Mouse (Mus musculus): Measurements from ENCODE around the gene Pgghg. TPM values are rescaled to one million over a fixed set of nuclear protein-coding genes. Genes with fewer than 3 reads are reported as not detected.
A peak's percentile ranks its signal among the peaks of the same experiment; 100 is the strongest.

The Pgghg gene
- total and polyA plus RNA-seq, 3 experiments = 5.6 to 9.0 (median 7.5) TPM

DNA sequence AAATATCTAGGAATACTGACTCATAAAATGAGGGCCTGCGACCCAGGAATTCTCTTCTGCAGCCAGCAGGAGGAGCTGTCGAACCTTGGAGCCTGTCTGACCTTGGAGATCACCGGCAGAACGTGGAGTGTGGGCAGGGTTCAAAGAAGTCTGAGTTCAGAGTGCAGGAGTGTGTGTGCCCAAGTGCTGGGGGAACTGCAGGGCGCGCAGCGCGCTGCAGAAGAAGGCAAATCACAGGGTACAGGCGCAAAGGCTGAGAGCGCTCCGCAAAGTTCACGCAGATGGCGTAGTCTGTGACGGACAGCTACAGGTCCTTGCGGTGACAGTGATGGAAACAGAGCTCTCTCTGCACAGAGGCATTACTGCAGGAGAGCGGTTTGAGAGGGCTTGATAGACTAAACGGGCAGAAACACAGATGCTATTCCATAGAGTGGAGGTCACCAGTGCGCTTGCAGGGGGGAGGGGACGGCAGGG is 32.5 kb upstream of the Pgghg start:
- H3K36me3 ChIP-seq (replicated peaks) = no peaks in the 10 kb centered on the region
- no peak for DNase-seq (ENCODE audit: low spot score)
- H3K4me3 ChIP-seq (ENCODE audit: low read depth, low read length) = peak overlapping the region; percentile 10; the same call in 1 of the 2 replicates
- no peaks in the 10 kb centered on the region for H3K9me3 ChIP-seq (replicated peaks)
- H3K27me3 ChIP-seq (ENCODE audit: insufficient read depth, low read length) = peaks cover 22% of the 10 kb centered on the region
- ATAC-seq (ENCODE audit: extremely low read depth, insufficient number of reproducible peaks, low FRiP score, poor library complexity, severe bottlenecking) = no peak
- H3K4me1 ChIP-seq (ENCODE audit: insufficient read depth, low read depth, low read length) = peaks cover 32% of the 10 kb centered on the region
- no peak for TF ChIP-seq POLR2AphosphoS5 (IDR thresholded peaks at IDR 0.05; ENCODE audit: insufficient replicate concordance, low read depth, low read length)
- 0 out of 2 replicates have a peak, but pooled peaks have one; percentile 20 for TF ChIP-seq CTCF (IDR thresholded peaks at IDR 0.05; ENCODE audit: low read depth, low read length)

DNA sequence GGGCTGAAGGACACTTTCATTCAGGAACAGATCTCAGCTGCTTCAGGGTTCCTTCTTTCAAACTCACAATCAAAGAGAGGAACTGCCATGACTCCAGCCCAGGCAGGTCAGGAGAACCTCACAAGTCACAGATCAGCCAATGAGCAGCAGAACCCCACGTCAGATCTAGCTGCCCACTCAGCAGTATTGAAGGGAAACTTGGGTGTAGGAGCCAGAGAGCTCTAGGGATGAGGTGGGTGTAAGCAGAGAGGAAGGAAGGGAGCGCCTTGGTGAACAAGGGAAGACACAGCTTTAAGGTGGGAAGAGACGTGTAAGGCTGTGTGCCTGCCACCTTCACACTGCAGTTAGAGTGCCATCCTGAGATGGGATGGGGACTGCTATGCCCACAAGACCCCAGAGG is 28.9 kb upstream of the Pgghg start:
- peaks cover 35% of the 10 kb centered on the region for H3K4me1 ChIP-seq (ENCODE audit: insufficient read depth, low read depth, low read length)
- H3K36me3 ChIP-seq (replicated peaks) = no peaks in the 10 kb centered on the region
- TF ChIP-seq CTCF (IDR thresholded peaks at IDR 0.05; ENCODE audit: low read depth, low read length) = no peak
- no peak for TF ChIP-seq GATA2 (IDR thresholded peaks at IDR 0.05; ENCODE audit: borderline replicate concordance, low read depth, low read length)
- no peaks in the 10 kb centered on the region for H3K9me3 ChIP-seq (replicated peaks)
- H3K27me3 ChIP-seq (ENCODE audit: insufficient read depth, low read length) = peaks cover 9% of the 10 kb centered on the region
- DNase-seq (ENCODE audit: low spot score) (no peak), ATAC-seq (ENCODE audit: extremely low read depth, insufficient number of reproducible peaks, low FRiP score, poor library complexity, severe bottlenecking) (no peak)
- H3K4me3 ChIP-seq (ENCODE audit: low read depth, low read length) = no peak overlapping the region

- H3K36me3 ChIP-seq (replicated peaks) = no peaks in the 10 kb centered on the region
- peaks cover 9% of the 10 kb centered on the region for H3K27me3 ChIP-seq (ENCODE audit: insufficient read depth, low read length)
- TF ChIP-seq POLR2AphosphoS5 (IDR thresholded peaks at IDR 0.05; ENCODE audit: insufficient replicate concordance, low read depth, low read length) (no peak), GATA2 (IDR thresholded peaks at IDR 0.05; ENCODE audit: borderline replicate concordance, low read depth, low read length) (no peak), CTCF (IDR thresholded peaks at IDR 0.05; ENCODE audit: low read depth, low read length) (no peak), TAL1 (conservative IDR thresholded peaks at IDR 0.05; ENCODE audit: low read depth, low read length) (no peak), GATA1 (IDR thresholded peaks at IDR 0.05; ENCODE audit: borderline replicate concordance, low read length) (no peak)
- no peak for ATAC-seq (ENCODE audit: extremely low read depth, insufficient number of reproducible peaks, low FRiP score, poor library complexity, severe bottlenecking)
- peaks cover 37% of the 10 kb centered on the region for H3K4me1 ChIP-seq (ENCODE audit: insufficient read depth, low read depth, low read length)
- H3K9me3 ChIP-seq (replicated peaks) = no peaks in the 10 kb centered on the region
- no peak overlapping the region for H3K4me3 ChIP-seq (ENCODE audit: low read depth, low read length)
- no peak for DNase-seq (ENCODE audit: low spot score)
Observed at GRCm38 (mm10) chr7:140912846-140913482, 28.2 kb upstream of the Pgghg start.

- DNase-seq (ENCODE audit: low spot score) = no peak
- Histone ChIP-seq H3K4me1 (ENCODE audit: insufficient read depth, low read depth, low read length) (peaks cover 39% of the 10 kb centered on the region), H3K27me3 (ENCODE audit: insufficient read depth, low read length) (peaks cover 6% of the 10 kb centered on the region; the same call in 1 of the 2 replicates), H3K36me3 (replicated peaks) (no peaks in the 10 kb centered on the region), H3K4me3 (ENCODE audit: low read depth, low read length) (no peak overlapping the region), H3K9me3 (replicated peaks) (no peaks in the 10 kb centered on the region)
- ATAC-seq (ENCODE audit: extremely low read depth, insufficient number of reproducible peaks, low FRiP score, poor library complexity, severe bottlenecking) = no peak
- TF ChIP-seq GATA2 (IDR thresholded peaks at IDR 0.05; ENCODE audit: borderline replicate concordance, low read depth, low read length) = no peak
- no peak for TF ChIP-seq POLR2AphosphoS5 (IDR thresholded peaks at IDR 0.05; ENCODE audit: insufficient replicate concordance, low read depth, low read length)
- no peak for TF ChIP-seq CTCF (IDR thresholded peaks at IDR 0.05; ENCODE audit: low read depth, low read length)
- TF ChIP-seq GATA1 (IDR thresholded peaks at IDR 0.05; ENCODE audit: borderline replicate concordance, low read length) = no peak
- TF ChIP-seq TAL1 (conservative IDR thresholded peaks at IDR 0.05; ENCODE audit: low read depth, low read length) = no peak
Observed at GRCm38 (mm10) chr7:140914031-140914690, 27.0 kb upstream of the Pgghg start.

DNA sequence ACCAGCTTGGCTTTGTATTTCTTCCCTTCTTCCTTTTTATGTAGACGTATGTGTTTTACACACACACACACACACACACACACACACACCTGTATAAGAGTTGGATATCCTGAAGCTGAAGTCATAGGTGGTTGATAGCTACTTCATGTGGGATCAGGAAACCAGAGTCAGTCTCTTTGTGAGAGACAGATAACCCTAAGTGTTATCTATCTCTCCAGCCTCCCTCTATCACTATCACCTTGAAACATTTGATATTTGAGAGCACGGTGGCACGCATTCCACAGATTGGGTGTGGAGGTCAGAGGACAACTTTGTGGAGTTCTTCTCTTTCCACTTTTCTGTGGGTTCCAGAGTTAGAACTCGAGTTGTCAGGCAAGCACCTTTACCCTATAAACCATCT is 21.3 kb upstream of the Pgghg start:
- no peak for DNase-seq (ENCODE audit: low spot score)
- H3K4me3 ChIP-seq (ENCODE audit: low read depth, low read length) = no peak overlapping the region
- peaks cover 52% of the 10 kb centered on the region for H3K4me1 ChIP-seq (ENCODE audit: insufficient read depth, low read depth, low read length)
- no peaks in the 10 kb centered on the region for H3K36me3 ChIP-seq (replicated peaks)
- peaks cover 10% of the 10 kb centered on the region for H3K9me3 ChIP-seq (replicated peaks)
- TF ChIP-seq TAL1 (conservative IDR thresholded peaks at IDR 0.05; ENCODE audit: low read depth, low read length) (peak; percentile 62), GATA1 (IDR thresholded peaks at IDR 0.05; ENCODE audit: borderline replicate concordance, low read length) (no peak)
- ATAC-seq (ENCODE audit: extremely low read depth, insufficient number of reproducible peaks, low FRiP score, poor library complexity, severe bottlenecking) = 0 out of 2 replicates have a peak, but pooled peaks have one; percentile 12
- peaks cover 34% of the 10 kb centered on the region for H3K27me3 ChIP-seq (ENCODE audit: insufficient read depth, low read length)

- H3K4me1 ChIP-seq (ENCODE audit: insufficient read depth, low read depth, low read length) = peaks cover 52% of the 10 kb centered on the region
- peaks cover 38% of the 10 kb centered on the region for H3K27me3 ChIP-seq (ENCODE audit: insufficient read depth, low read length)
- ATAC-seq (ENCODE audit: extremely low read depth, insufficient number of reproducible peaks, low FRiP score, poor library complexity, severe bottlenecking) = no peak
Observed at GRCm38 (mm10) chr7:140920418-140921029, 20.7 kb upstream of the Pgghg start, which contains the start of gene Nlrp6. Nlrp6 (plus strand) TSS chr7:140920902.

More at GRCm38 (mm10) chr7:140920418-140921029, 20.7 kb upstream of the Pgghg start, which contains the start of gene Nlrp6:
- H3K4me3 ChIP-seq (ENCODE audit: low read depth, low read length) = peak within 1 kb of the TSS; percentile 51; the same call in 1 of the 2 replicates
- H3K36me3 ChIP-seq (replicated peaks) = no peaks in the 10 kb centered on the region
- TF ChIP-seq GATA2 (IDR thresholded peaks at IDR 0.05; ENCODE audit: borderline replicate concordance, low read depth, low read length) (no peak), TAL1 (conservative IDR thresholded peaks at IDR 0.05; ENCODE audit: low read depth, low read length) (no peak), CTCF (IDR thresholded peaks at IDR 0.05; ENCODE audit: low read depth, low read length) (no peak), POLR2AphosphoS5 (IDR thresholded peaks at IDR 0.05; ENCODE audit: insufficient replicate concordance, low read depth, low read length) (no peak), GATA1 (IDR thresholded peaks at IDR 0.05; ENCODE audit: borderline replicate concordance, low read length) (no peak)
- no peak for DNase-seq (ENCODE audit: low spot score)
- H3K9me3 ChIP-seq (replicated peaks) = peaks cover 10% of the 10 kb centered on the region

Measured in G1E (cell line).